Mouse (Mus musculus): ENCODE measurements around the gene Klhl21. TPM values are rescaled to one million over a fixed set of nuclear protein-coding genes. Genes with fewer than 3 reads are reported as not detected.

Klhl21 gene
- polyA plus RNA-seq, 1 experiment from 2014 or later: 10.9 TPM

- WGBS: under 1% methylated on average over 70 of the region's 86 CpGs
- H3K9ac ChIP-seq (ENCODE audit: low read length): peak within 1 kb of the TSS; percentile 93
- H3K4me1 ChIP-seq (replicated peaks; ENCODE audit: control insufficient read depth, insufficient read depth, low read length): peaks cover 8% of the 10 kb centered on the region
- peak within 1 kb of the TSS; percentile 94 for H3K4me2 ChIP-seq (ENCODE audit: low read depth, low read length)
- peaks cover 25% of the 10 kb centered on the region for H3K36me3 ChIP-seq (ENCODE audit: control insufficient read depth, insufficient read depth, low read length)
- H3K27me3 ChIP-seq (ENCODE audit: control insufficient read depth, insufficient read depth, low read depth, low read length): no peaks in the 10 kb centered on the region
- peak within 1 kb of the TSS; percentile 100 for H3K4me3 ChIP-seq (ENCODE audit: low read length)
- H3K27ac ChIP-seq (ENCODE audit: low read length): no peak within 1 kb of the TSS
- ATAC-seq (ENCODE audit: low read depth): peak; percentile 92
- H3K9me3 ChIP-seq (ENCODE audit: control insufficient read depth, low read length): no peaks in the 10 kb centered on the region
Measured at GRCm38 (mm10) chr4:152038985-152039830, 30.6 kb downstream of the Klhl21 start, which contains the start of gene Nol9. Gene Nol9 (plus strand): TSS chr4:152039321.

DNA sequence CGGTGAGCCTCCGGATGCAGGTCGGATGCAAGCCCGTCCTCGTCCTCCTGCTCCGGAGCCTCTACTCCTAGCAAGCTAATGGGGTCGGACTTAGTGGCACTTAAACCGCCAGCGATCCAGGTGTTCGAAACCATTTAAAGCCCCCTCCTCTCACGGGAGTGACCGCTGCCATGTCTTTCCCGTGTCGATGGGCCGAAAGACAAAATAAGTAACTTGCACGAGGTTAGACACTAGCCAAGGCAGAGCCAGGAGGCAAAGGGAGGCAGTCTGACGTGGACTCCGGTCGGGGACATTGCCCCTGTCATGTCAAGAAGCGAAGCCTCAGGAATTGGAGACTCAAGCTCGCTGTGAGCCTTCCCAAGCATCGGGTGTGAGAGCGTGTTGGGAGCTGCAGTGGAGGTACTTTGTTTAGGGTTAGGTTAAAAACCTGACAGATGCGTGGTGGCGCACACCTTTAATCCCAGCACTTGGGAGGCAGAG lies 31.3 kb downstream of the Klhl21 start:
- H3K4me3 ChIP-seq (ENCODE audit: low read length): peak overlapping the region; percentile 100
- H3K36me3 ChIP-seq (ENCODE audit: control insufficient read depth, insufficient read depth, low read length): peaks cover 28% of the 10 kb centered on the region
- H3K4me2 ChIP-seq (ENCODE audit: low read depth, low read length): peak overlapping the region; percentile 94
- 2% methylated on average over 25 of the region's 25 CpGs for WGBS
- H3K27ac ChIP-seq (ENCODE audit: low read length): no peak overlapping the region
- H3K9ac ChIP-seq (ENCODE audit: low read length): peak overlapping the region; percentile 93
- H3K4me1 ChIP-seq (replicated peaks; ENCODE audit: control insufficient read depth, insufficient read depth, low read length): peaks cover 8% of the 10 kb centered on the region
- H3K9me3 ChIP-seq (ENCODE audit: control insufficient read depth, low read length): no peaks in the 10 kb centered on the region
- no peaks in the 10 kb centered on the region for H3K27me3 ChIP-seq (ENCODE audit: control insufficient read depth, insufficient read depth, low read depth, low read length)
- ATAC-seq (ENCODE audit: low read depth): no peak

DNA sequence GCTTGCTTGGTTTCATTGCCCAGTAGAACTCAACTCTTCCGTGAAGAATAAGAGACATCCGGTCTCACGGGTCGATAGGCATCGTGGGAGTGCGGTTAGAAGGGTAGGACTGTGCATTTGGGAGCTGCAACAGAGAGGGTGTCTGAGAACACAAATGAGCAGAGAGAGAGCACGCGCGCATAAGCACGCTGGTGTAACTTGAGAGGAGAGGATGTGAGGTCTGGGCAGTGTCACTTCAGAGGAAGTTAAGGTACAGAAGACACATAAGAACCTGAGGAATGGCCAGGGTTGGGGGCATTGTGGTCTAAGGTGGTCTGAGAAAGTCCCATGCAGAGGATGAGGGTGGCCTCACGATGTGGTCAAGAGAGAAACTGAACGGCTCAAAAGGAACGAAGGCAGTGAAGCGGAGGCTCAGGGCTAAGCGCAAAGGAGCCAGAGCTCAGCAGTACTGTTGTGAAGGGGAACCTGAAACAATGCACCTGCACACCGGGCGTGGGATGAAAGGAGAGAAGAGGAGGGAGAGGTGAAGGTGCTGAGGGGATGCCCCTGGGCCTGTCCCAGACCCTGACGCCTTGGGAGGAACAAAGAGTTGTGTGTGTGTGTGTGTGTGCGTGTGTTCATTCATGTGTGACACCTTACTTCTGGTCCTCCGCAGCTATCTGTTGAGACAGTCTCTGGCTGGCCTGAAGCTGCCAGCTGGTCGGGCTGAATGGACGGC lies 33.5 kb downstream of the Klhl21 start:
- no peaks in the 10 kb centered on the region for H3K27me3 ChIP-seq (ENCODE audit: control insufficient read depth, insufficient read depth, low read depth, low read length)
- H3K4me2 ChIP-seq (ENCODE audit: low read depth, low read length): no peak overlapping the region
- peaks cover 8% of the 10 kb centered on the region for H3K4me1 ChIP-seq (replicated peaks; ENCODE audit: control insufficient read depth, insufficient read depth, low read length)
- no peak overlapping the region for H3K4me3 ChIP-seq (ENCODE audit: low read length)
- WGBS: 97% methylated on average over 22 of the region's 22 CpGs
- H3K27ac ChIP-seq (ENCODE audit: low read length): no peak overlapping the region
- no peak for ATAC-seq (ENCODE audit: low read depth)
- H3K9me3 ChIP-seq (ENCODE audit: control insufficient read depth, low read length): no peaks in the 10 kb centered on the region
- H3K9ac ChIP-seq (ENCODE audit: low read length): no peak overlapping the region
- peaks cover 42% of the 10 kb centered on the region for H3K36me3 ChIP-seq (ENCODE audit: control insufficient read depth, insufficient read depth, low read length)

DNA sequence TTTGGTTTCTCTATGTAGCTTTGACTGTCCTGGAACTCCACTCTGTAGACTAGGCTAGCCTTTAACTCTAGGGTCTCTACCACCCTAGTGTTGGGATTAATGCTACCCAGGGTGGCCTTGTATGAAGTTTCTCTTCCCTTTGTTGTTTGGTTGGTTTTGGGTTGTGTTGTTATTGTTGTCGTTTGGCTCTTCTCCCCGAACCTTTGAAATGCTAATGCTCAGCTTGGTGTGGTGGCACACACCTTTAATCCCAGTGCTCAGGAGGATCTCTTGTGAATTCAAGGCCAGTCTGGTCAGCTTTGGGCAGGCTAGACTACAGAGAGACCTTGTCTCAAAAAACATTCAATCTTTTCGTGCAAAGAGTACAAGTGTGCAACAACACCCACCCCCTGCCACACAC lies 34.6 kb downstream of the Klhl21 start:
- H3K9me3 ChIP-seq (ENCODE audit: control insufficient read depth, low read length): no peaks in the 10 kb centered on the region
- no peaks in the 10 kb centered on the region for H3K27me3 ChIP-seq (ENCODE audit: control insufficient read depth, insufficient read depth, low read depth, low read length)
- no peak overlapping the region for H3K9ac ChIP-seq (ENCODE audit: low read length)
- WGBS: 83% methylated on average over 3 of the region's 3 CpGs
- H3K4me3 ChIP-seq (ENCODE audit: low read length): no peak overlapping the region
- no peak for ATAC-seq (ENCODE audit: low read depth)
- H3K36me3 ChIP-seq (ENCODE audit: control insufficient read depth, insufficient read depth, low read length): peaks cover 53% of the 10 kb centered on the region
- no peak overlapping the region for H3K4me2 ChIP-seq (ENCODE audit: low read depth, low read length)
- no peak overlapping the region for H3K27ac ChIP-seq (ENCODE audit: low read length)
- peaks cover 8% of the 10 kb centered on the region for H3K4me1 ChIP-seq (replicated peaks; ENCODE audit: control insufficient read depth, insufficient read depth, low read length)

GRCm38 (mm10) chr4:152044609-152045008 lies 36.0 kb downstream of the Klhl21 start:
- no peak overlapping the region for H3K4me3 ChIP-seq (ENCODE audit: low read length)
- H3K27me3 ChIP-seq (ENCODE audit: control insufficient read depth, insufficient read depth, low read depth, low read length): no peaks in the 10 kb centered on the region
- no peaks in the 10 kb centered on the region for H3K9me3 ChIP-seq (ENCODE audit: control insufficient read depth, low read length)
- WGBS: 80% methylated on average over 6 of the region's 6 CpGs
- H3K4me1 ChIP-seq (replicated peaks; ENCODE audit: control insufficient read depth, insufficient read depth, low read length): peaks cover 8% of the 10 kb centered on the region
- no peak overlapping the region for H3K9ac ChIP-seq (ENCODE audit: low read length)
- no peak for ATAC-seq (ENCODE audit: low read depth)
- no peak overlapping the region for H3K4me2 ChIP-seq (ENCODE audit: low read depth, low read length)
- H3K27ac ChIP-seq (ENCODE audit: low read length): no peak overlapping the region
- H3K36me3 ChIP-seq (ENCODE audit: control insufficient read depth, insufficient read depth, low read length): peaks cover 61% of the 10 kb centered on the region

DNA sequence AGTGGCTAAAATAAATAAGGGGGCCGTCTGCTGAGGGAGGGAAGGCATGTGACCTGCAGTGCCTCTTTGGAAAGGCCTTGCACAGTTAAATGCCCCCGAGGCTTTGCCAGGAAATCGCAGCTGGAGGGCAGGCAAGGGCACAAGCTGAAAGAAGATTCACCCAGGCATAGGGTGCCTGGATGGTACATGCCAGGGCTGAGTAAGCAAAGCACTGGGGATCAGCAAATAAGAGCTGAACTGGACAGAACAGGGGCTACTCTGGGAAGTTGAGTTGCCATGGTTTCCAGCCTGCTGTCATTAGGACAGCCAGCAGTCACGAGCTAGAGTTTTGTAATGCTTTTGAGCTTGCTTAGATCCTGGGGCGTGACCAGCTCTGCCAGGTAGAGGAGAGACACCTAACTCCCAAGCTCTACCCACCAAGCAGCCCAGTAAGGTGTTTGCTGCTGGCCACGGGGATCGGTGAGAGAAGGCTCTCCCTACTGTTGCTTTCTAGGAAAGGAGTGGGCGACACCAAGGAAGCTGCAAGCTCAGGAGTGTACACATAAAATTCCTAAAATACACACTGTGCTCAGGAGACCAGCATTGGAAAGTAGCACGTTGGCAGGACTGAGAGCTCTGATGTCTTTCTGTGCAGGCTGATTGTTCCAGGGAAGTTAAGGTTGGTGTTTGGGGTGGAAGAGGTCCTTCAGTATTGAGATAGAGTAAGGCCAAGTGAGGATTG lies 53.9 kb downstream of the Klhl21 start:
- H3K27ac ChIP-seq (ENCODE audit: low read length): no peak overlapping the region
- 56% methylated on average over 9 of the region's 9 CpGs for WGBS

GRCm38 (mm10) chr4:152067280-152067679 lies 58.7 kb downstream of the Klhl21 start:
- H3K4me2 ChIP-seq (ENCODE audit: low read depth, low read length): no peak overlapping the region
- no peak overlapping the region for H3K27ac ChIP-seq (ENCODE audit: low read length)
- H3K4me3 ChIP-seq (ENCODE audit: low read length): no peak overlapping the region
- H3K9me3 ChIP-seq (ENCODE audit: control insufficient read depth, low read length): no peaks in the 10 kb centered on the region
- H3K4me1 ChIP-seq (replicated peaks; ENCODE audit: control insufficient read depth, insufficient read depth, low read length): 0 out of 2 replicates have a peak, but pooled peaks cover 2% of the 10 kb centered on the region
- no peak overlapping the region for H3K9ac ChIP-seq (ENCODE audit: low read length)
- no peak for ATAC-seq (ENCODE audit: low read depth)
- H3K36me3 ChIP-seq (ENCODE audit: control insufficient read depth, insufficient read depth, low read length): no peaks in the 10 kb centered on the region
- no peaks in the 10 kb centered on the region for H3K27me3 ChIP-seq (ENCODE audit: control insufficient read depth, insufficient read depth, low read depth, low read length)

More for the DNA sequence above, 53.9 kb downstream of the Klhl21 start:
- Histone ChIP-seq H3K4me2 (ENCODE audit: low read depth, low read length) (no peak overlapping the region), H3K4me1 (replicated peaks; ENCODE audit: control insufficient read depth, insufficient read depth, low read length) (no peaks in the 10 kb centered on the region), H3K27me3 (ENCODE audit: control insufficient read depth, insufficient read depth, low read depth, low read length) (no peaks in the 10 kb centered on the region), H3K9me3 (ENCODE audit: control insufficient read depth, low read length) (no peaks in the 10 kb centered on the region), H3K36me3 (ENCODE audit: control insufficient read depth, insufficient read depth, low read length) (peaks cover 23% of the 10 kb centered on the region), H3K9ac (ENCODE audit: low read length) (no peak overlapping the region), H3K4me3 (ENCODE audit: low read length) (no peak overlapping the region)
- no peak for ATAC-seq (ENCODE audit: low read depth)

All from lung, embryonic 16.5 days (tissue).